Mouse (Mus musculus) cerebellum, postnatal 36 days (tissue): ENCODE data around the gene Pkn1.

Experiments
- DNase-seq, 2 experiments: peaks; one replicate each; pipeline ENCODE4 v3.0.0; 2021 to 2022; ENCODE audit warnings: mixed read lengths in 2 of 2

The Pkn1 gene

GRCm38 (mm10) chr8:83698661-83699453 is at the start of gene Pkn1:
Gene Pkn1 (minus strand): TSS chr8:83699179.
- peak; percentile 68 to 79 for DNase-seq

GRCm38 (mm10) chr8:83748708-83749107 is 49.7 kb upstream of the Pkn1 start:
- DNase-seq, result no peak

- peak; percentile 13 to 16 for DNase-seq
Measured at GRCm38 (mm10) chr8:83747661-83748346, 48.8 kb upstream of the Pkn1 start.

GRCm38 (mm10) chr8:83744070-83744469 is 45.1 kb upstream of the Pkn1 start:
- no peak for DNase-seq

- no peak for DNase-seq
Measured at GRCm38 (mm10) chr8:83742968-83743367, 44.0 kb upstream of the Pkn1 start.

GRCm38 (mm10) chr8:83741849-83742655 is 43.1 kb upstream of the Pkn1 start:
- no peak for DNase-seq

- no peak for DNase-seq
Measured at GRCm38 (mm10) chr8:83740976-83741741, 42.2 kb upstream of the Pkn1 start, which contains the start of gene Adgre5. Gene Adgre5 (minus strand): TSS chr8:83741326.

- no peak for DNase-seq
Measured at GRCm38 (mm10) chr8:83740586-83740975, 41.6 kb upstream of the Pkn1 start.

GRCm38 (mm10) chr8:83739711-83740468 is 40.9 kb upstream of the Pkn1 start:
- no peak for DNase-seq

- no peak for DNase-seq
Measured at GRCm38 (mm10) chr8:83738949-83739710, 40.2 kb upstream of the Pkn1 start.

GRCm38 (mm10) chr8:83737852-83738562 is 39.0 kb upstream of the Pkn1 start:
- no peak for DNase-seq

- DNase-seq, result no peak
Measured at GRCm38 (mm10) chr8:83737346-83737745, 38.4 kb upstream of the Pkn1 start.

- DNase-seq, result no peak
Measured at GRCm38 (mm10) chr8:83736681-83737080, 37.7 kb upstream of the Pkn1 start.

- no peak for DNase-seq
Measured at GRCm38 (mm10) chr8:83732919-83733318, 33.9 kb upstream of the Pkn1 start.

GRCm38 (mm10) chr8:83731906-83732305 is 32.9 kb upstream of the Pkn1 start:
- no peak for DNase-seq

GRCm38 (mm10) chr8:83729009-83729807 is 30.2 kb upstream of the Pkn1 start:
- DNase-seq, result no peak

- no peak for DNase-seq
Measured at GRCm38 (mm10) chr8:83725521-83726102, 26.6 kb upstream of the Pkn1 start.

GRCm38 (mm10) chr8:83724697-83725482 is 25.9 kb upstream of the Pkn1 start:
- DNase-seq, result peak; percentile 79
